Mouse (Mus musculus) megakaryocyte-erythroid progenitor cell, adult 5 weeks (primary cell): Measurements from ENCODE around the gene Fam133b. TPM values are rescaled to one million over a fixed set of nuclear protein-coding genes. Genes with fewer than 3 reads are reported as not detected.

Experiments
- polyA plus RNA-seq: library from polyadenylated mRNA; stranded (reverse); fragments of >175 nt; gene quantifications from 2 replicates; pipeline ENCODE4 v1.2.3, GENCODE M21; 2012

The Fam133b gene
- 17.8 and 23.4 TPM in 2 replicates for polyA plus RNA-seq

GRCm38 (mm10) chr5:3543629-3544479, at the start of gene Fam133b:
Fam133b (plus strand) TSS chr5:3543833.

GRCm38 (mm10) chr5:3571266-3571665, 27.6 kb downstream of the Fam133b start, which contains the start of gene 1700109H08Rik:
1700109H08Rik (plus strand) TSS chr5:3571566.

GRCm38 (mm10) chr5:3595693-3596398, 52.2 kb downstream of the Fam133b start, which contains the start of gene Pex1:
Pex1 (plus strand) TSS chr5:3596066.

DNA sequence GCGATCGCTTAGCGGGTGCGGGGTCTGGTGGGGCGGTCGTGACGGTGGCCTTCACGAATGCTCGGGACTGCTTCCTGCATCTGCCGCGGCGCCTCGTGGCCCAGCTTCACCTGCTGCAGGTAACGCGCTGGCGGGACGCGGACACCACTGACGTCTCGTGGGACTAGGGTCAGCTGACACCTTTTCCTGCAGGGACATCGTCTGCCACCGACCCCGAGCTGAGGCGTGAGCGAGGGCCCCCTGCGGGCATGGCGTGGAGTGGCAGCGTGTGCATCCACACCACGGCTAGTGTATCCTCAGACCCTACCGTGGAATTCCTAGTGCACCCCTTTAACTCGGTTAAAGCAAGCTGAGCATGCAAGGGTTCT, 52.8 kb downstream of the Fam133b start, which contains the start of gene Rbm48:
Gene Rbm48 (minus strand): TSS at position 187 of the 368 bp plus-strand sequence.

Other genes starting within 250 kb of the Fam133b start
- gene Cdk6, start 202.3 kb upstream of the Fam133b start, polyA plus RNA-seq: 179 and 323 TPM in 2 replicates
- gene 1700109H08Rik, start 27.7 kb downstream of the Fam133b start, polyA plus RNA-seq: 1.0 and 4.0 TPM in 2 replicates
- gene Pex1, start 52.2 kb downstream of the Fam133b start, polyA plus RNA-seq: 4.7 and 5.4 TPM in 2 replicates
- gene Rbm48, start 52.8 kb downstream of the Fam133b start, polyA plus RNA-seq: 7.4 and 7.5 TPM in 2 replicates
- gene Tmbim7, start 107.3 kb downstream of the Fam133b start, polyA plus RNA-seq: not detected in 2 replicates
- 46.8 and 64.0 TPM in 2 replicates for gene Gatad1, start 113.4 kb downstream of the Fam133b start, polyA plus RNA-seq